Mouse (Mus musculus) embryonic facial prominence, embryonic 11.5 days (tissue): Measurements from ENCODE around the gene Bud13. TPM values are rescaled to one million over a fixed set of nuclear protein-coding genes. Genes with fewer than 3 reads are reported as not detected.
A peak's percentile ranks its signal among the peaks of the same experiment; 100 is the strongest.

Experiments used
- ATAC-seq: fragments of 200-750 bp; cut with Nextera tagmentation; replicated peaks from 2 replicates; pipeline ENCODE4 v1.8.0; 2017; ENCODE audit warnings: low read depth; ENCODE audit not compliant: insufficient number of reproducible peaks, low FRiP score, low TSS enrichment
- DNase-seq: peaks from one replicate; pipeline ENCODE4 v3.0.0-alpha.2; 2015; ENCODE audit warnings: low spot score
- H3K27ac ChIP-seq: fragments of 300-500 bp; sonication (generic); replicated peaks from 2 replicates; pipeline ENCODE4 v1.5.1; 2014; ENCODE audit warnings: mild to moderate bottlenecking, low read depth, low read length, control low read depth
- H3K27me3 ChIP-seq: fragments of 300-500 bp; sonication (generic); 2 replicates; pipeline ENCODE4 v1.6.1; 2014; ENCODE audit warnings: mild to moderate bottlenecking, low read length, moderate library complexity, mixed read lengths; ENCODE audit not compliant: control insufficient read depth, insufficient read depth
- H3K36me3 ChIP-seq: fragments of 300-500 bp; sonication (generic); replicated peaks from 2 replicates; pipeline ENCODE4 v1.6.1; 2014; ENCODE audit warnings: low read depth, mild to moderate bottlenecking, low read length, moderate library complexity, mixed read lengths; ENCODE audit not compliant: control insufficient read depth, insufficient read depth
- H3K4me1 ChIP-seq: fragments of 300-500 bp; sonication (generic); 2 replicates; pipeline ENCODE4 v1.6.1; 2014; ENCODE audit warnings: low read length, mixed read lengths; ENCODE audit not compliant: control insufficient read depth, insufficient read depth
- H3K4me2 ChIP-seq: fragments of 300-500 bp; sonication (generic); 2 replicates; pipeline ENCODE4 v1.6.1; 2014; ENCODE audit warnings: low read depth, mild to moderate bottlenecking, control low read depth, low read length, moderate library complexity
- H3K4me3 ChIP-seq: fragments of 300-500 bp; sonication (generic); 2 replicates; pipeline ENCODE4 v1.5.1; 2014; ENCODE audit warnings: low read depth, low read length, control low read depth
- H3K9ac ChIP-seq: fragments of 300-500 bp; sonication (generic); replicated peaks from 2 replicates; pipeline ENCODE4 v1.6.1; 2014; ENCODE audit warnings: mild to moderate bottlenecking, control low read depth, low read length
- H3K9me3 ChIP-seq: fragments of 300-500 bp; sonication (generic); replicated peaks from 2 replicates; pipeline ENCODE4 v1.6.1; 2016; ENCODE audit warnings: mild to moderate bottlenecking, low read length, inconsistent platforms, mixed read lengths; ENCODE audit not compliant: control insufficient read depth
- WGBS: fragments of 180-500 bp; shearing (Covaris S2); extraction: QIAGEN DNeasy Blood & Tissue Kit; methylation state at CpG from one replicate; pipeline ENCODE4 v1.1.7; 2014; 5-methylcytosine and 5-hydroxymethylcytosine counted together
- polyA plus RNA-seq: library from polyadenylated mRNA; unstranded; fragments of >200 nt; fragmentation: Nextera tagmentation; extraction: Ambion mirVana; gene quantifications from 2 replicates; pipeline ENCODE4 v1.2.1, GENCODE M21; 2014

Gene Bud13
- polyA plus RNA-seq: 34.0 and 34.4 TPM in 2 replicates

DNA sequence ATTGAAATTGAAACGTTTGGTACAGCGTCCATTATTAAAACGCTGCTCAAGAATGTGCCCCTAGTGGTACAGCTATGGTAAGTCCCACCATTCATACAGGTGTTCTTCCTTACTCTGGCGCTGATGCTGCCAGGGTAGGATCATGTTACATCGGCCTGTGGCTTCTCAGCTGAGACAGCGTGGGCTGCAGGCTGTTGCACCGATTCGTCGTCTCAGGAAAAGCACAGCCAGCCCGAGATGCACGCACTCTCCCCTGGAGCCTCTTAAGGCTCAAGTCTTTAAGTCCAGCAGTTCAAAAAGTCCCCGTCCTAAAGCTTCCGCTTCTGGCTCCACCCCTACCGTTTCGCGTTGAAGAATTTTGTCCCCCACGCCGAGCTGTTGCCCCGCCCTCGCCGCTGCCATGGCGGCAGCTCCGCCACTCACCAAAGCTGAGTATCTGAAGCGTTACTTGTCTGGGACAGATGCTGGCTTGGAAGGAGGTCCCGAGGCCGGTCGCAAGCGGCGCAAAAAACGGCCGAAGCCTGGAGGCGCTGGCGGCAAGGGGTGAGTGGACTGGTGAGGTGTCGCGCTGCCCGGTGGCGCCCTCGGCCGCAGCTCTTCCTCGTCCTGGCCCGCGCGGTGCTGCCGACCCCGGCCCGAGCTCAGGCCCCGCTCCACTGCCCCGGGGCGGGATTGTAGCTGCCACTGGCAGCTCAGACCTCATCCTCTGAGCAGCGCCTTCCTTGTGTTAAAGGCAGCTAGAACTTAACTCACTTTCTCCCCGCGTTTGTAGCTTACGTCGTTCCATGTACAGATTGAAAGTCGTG, at the start of gene Bud13:
Bud13 (plus strand) TSS at position 378 of the 806 bp plus-strand sequence.
- peak within 1 kb of the TSS; percentile 45 for H3K4me2 ChIP-seq
- H3K4me1 ChIP-seq: no peaks in the 10 kb centered on the region; the same call in 1 of the 2 replicates
- ATAC-seq (peak; percentile 84), DNase-seq (peak; percentile 95)
- no peaks in the 10 kb centered on the region for H3K27me3 ChIP-seq
- H3K36me3 ChIP-seq: no peaks in the 10 kb centered on the region; the same call in none of the 2 replicates
- under 1% methylated on average over 55 of the region's 55 CpGs for WGBS
- H3K27ac ChIP-seq: peak within 1 kb of the TSS; percentile 4; the same call in 1 of the 2 replicates
- H3K4me3 ChIP-seq: peak within 1 kb of the TSS; percentile 77
- H3K9me3 ChIP-seq: no peaks in the 10 kb centered on the region
- peak within 1 kb of the TSS; percentile 83 for H3K9ac ChIP-seq

GRCm38 (mm10) chr9:46235196-46235595, 47.6 kb upstream of the Bud13 start:
- Histone ChIP-seq H3K27me3 (no peaks in the 10 kb centered on the region), H3K4me1 (no peaks in the 10 kb centered on the region; the same call in 1 of the 2 replicates), H3K9ac (no peak overlapping the region), H3K27ac (no peak overlapping the region), H3K4me2 (no peak overlapping the region), H3K9me3 (no peaks in the 10 kb centered on the region), H3K4me3 (no peak overlapping the region), H3K36me3 (no peaks in the 10 kb centered on the region)
- ATAC-seq (no peak), DNase-seq (no peak)
- 75% methylated on average over 6 of the region's 6 CpGs for WGBS

- H3K27ac ChIP-seq: no peak within 1 kb of the TSS
- H3K27me3 ChIP-seq: no peaks in the 10 kb centered on the region
- no peak within 1 kb of the TSS for H3K9ac ChIP-seq
- no peak within 1 kb of the TSS for H3K4me3 ChIP-seq
- DNase-seq (no peak), ATAC-seq (no peak)
- H3K4me2 ChIP-seq: no peak within 1 kb of the TSS
- no peaks in the 10 kb centered on the region; the same call in 1 of the 2 replicates for H3K4me1 ChIP-seq
- no peaks in the 10 kb centered on the region for H3K9me3 ChIP-seq
- H3K36me3 ChIP-seq: no peaks in the 10 kb centered on the region
These were observed 47.4 kb upstream of the Bud13 start, which contains the start of gene Apoc3 for GRCm38 (mm10) chr9:46235596-46235648. Gene Apoc3, minus strand, starts transcription at chr9:46235636.

DNA sequence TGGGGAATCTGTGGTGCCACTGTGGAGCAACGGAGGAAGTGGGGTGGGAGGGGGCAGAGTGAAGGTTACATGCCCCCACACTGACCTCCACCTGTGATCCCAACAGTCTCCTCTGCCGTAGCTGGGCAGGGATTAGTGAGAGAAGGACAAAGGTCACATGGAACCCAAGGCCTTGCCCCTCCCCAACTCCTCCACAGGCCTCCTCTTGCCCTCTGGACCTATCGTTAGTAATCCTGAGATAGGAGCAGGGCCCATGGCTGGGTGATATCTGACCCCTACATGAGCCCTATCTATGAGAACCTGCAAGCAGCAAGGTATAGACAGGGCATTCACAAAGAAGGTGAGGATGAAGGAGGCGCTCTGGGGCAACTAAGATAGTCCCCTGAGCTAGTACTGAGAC, 47.2 kb upstream of the Bud13 start:
- no peak overlapping the region for H3K4me2 ChIP-seq
- WGBS: 48% methylated on average over 4 of the region's 4 CpGs
- H3K9ac ChIP-seq: no peak overlapping the region
- no peaks in the 10 kb centered on the region; the same call in 1 of the 2 replicates for H3K4me1 ChIP-seq
- H3K9me3 ChIP-seq: no peaks in the 10 kb centered on the region
- DNase-seq (no peak), ATAC-seq (no peak)
- no peaks in the 10 kb centered on the region for H3K27me3 ChIP-seq
- H3K4me3 ChIP-seq: no peak overlapping the region
- no peaks in the 10 kb centered on the region for H3K36me3 ChIP-seq
- H3K27ac ChIP-seq: no peak overlapping the region

DNA sequence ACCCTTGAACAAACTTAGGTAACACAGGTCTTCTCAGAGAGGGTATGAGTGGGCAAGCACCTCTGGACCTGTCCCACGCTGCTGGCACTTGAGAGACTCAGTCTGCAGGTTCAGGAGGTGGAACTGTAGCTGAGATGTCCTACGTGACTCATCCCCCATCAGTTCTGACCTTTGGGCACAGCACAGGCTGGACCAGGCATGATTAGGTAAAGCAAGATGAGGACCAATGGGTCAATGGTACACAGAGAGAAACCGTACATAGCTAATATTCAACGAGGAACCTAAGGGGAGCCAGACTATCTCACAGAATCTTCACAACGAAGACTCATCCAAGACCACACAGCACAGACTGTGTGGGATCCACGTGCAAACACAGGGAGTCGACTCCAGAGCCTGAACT, 44.0 kb upstream of the Bud13 start:
- Histone ChIP-seq H3K4me2 (no peak overlapping the region), H3K36me3 (no peaks in the 10 kb centered on the region), H3K9ac (no peak overlapping the region), H3K27me3 (no peaks in the 10 kb centered on the region), H3K27ac (no peak overlapping the region), H3K4me1 (no peaks in the 10 kb centered on the region), H3K9me3 (no peaks in the 10 kb centered on the region), H3K4me3 (no peak overlapping the region)
- WGBS: 86% methylated on average over 7 of the region's 7 CpGs
- DNase-seq (no peak), ATAC-seq (no peak)

- Histone ChIP-seq H3K4me3 (no peak within 1 kb of the TSS), H3K9me3 (no peaks in the 10 kb centered on the region), H3K27me3 (no peaks in the 10 kb centered on the region), H3K4me1 (no peaks in the 10 kb centered on the region), H3K27ac (no peak within 1 kb of the TSS), H3K36me3 (no peaks in the 10 kb centered on the region), H3K4me2 (no peak within 1 kb of the TSS), H3K9ac (no peak within 1 kb of the TSS)
- DNase-seq (no peak), ATAC-seq (no peak)
- WGBS: 73% methylated on average over 7 of the region's 7 CpGs
These were observed 42.2 kb upstream of the Bud13 start, which contains the start of gene Apoa4 for GRCm38 (mm10) chr9:46240526-46241153. Gene Apoa4, plus strand, starts transcription at chr9:46240696.

- H3K27me3 ChIP-seq: no peaks in the 10 kb centered on the region
- no peak overlapping the region for H3K4me3 ChIP-seq
- no peak overlapping the region for H3K4me2 ChIP-seq
- no peaks in the 10 kb centered on the region for H3K4me1 ChIP-seq
- DNase-seq (no peak), ATAC-seq (no peak)
- H3K27ac ChIP-seq: no peak overlapping the region
- H3K36me3 ChIP-seq: no peaks in the 10 kb centered on the region
- no peaks in the 10 kb centered on the region for H3K9me3 ChIP-seq
- 75% methylated on average over 2 of the region's 2 CpGs for WGBS
- H3K9ac ChIP-seq: no peak overlapping the region
These were observed 41.0 kb upstream of the Bud13 start for GRCm38 (mm10) chr9:46241818-46242217.

DNA sequence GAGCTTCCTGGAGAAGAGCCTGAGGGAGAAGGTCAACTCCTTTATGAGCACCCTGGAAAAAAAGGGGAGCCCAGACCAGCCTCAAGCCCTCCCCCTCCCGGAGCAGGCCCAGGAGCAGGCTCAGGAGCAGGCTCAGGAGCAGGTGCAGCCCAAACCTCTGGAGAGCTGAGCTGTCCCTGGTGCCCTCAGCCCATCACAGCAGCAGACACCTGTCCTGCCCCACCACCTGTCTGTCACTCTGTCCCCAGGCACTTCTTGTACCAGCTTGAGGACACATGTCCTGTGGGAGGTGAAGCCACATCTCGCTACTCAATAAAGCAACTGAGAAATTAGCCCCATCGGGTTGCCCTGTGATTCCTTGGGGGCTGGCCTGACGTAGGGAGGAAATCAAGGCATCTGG, 39.7 kb upstream of the Bud13 start:
- Histone ChIP-seq H3K9me3 (no peaks in the 10 kb centered on the region), H3K36me3 (no peaks in the 10 kb centered on the region), H3K4me2 (no peak overlapping the region), H3K4me1 (no peaks in the 10 kb centered on the region), H3K4me3 (no peak overlapping the region), H3K9ac (no peak overlapping the region), H3K27ac (no peak overlapping the region), H3K27me3 (no peaks in the 10 kb centered on the region)
- WGBS: 66% methylated on average over 4 of the region's 4 CpGs
- DNase-seq (no peak), ATAC-seq (no peak)
